Mouse (Mus musculus) intestine, postnatal 0 days (tissue): ENCODE measurements around the gene Gas2. TPM values are rescaled to one million over a fixed set of nuclear protein-coding genes. Genes with fewer than 3 reads are reported as not detected.

ENCODE experiments used
- ATAC-seq: fragments of 200-750 bp; cut with Nextera tagmentation; 2 replicates; pipeline ENCODE4 v1.8.0; 2017; ENCODE audit warnings: mild to moderate bottlenecking, moderate TSS enrichment, moderate library complexity
- H3K27ac ChIP-seq: fragments of 300-500 bp; sonication (generic); 2 replicates; pipeline ENCODE4 v1.5.1; 2014; ENCODE audit warnings: mild to moderate bottlenecking, low read depth, low read length, moderate library complexity
- H3K27me3 ChIP-seq: fragments of 300-500 bp; sonication (generic); replicated peaks from 2 replicates; pipeline ENCODE4 v1.6.1; 2014; ENCODE audit warnings: low read length, mixed read lengths; ENCODE audit not compliant: control insufficient read depth, insufficient read depth
- H3K36me3 ChIP-seq: fragments of 300-500 bp; sonication (generic); 2 replicates; pipeline ENCODE4 v1.6.1; 2014; ENCODE audit warnings: mild to moderate bottlenecking, moderate library complexity; ENCODE audit not compliant: control insufficient read depth, insufficient read depth
- H3K4me1 ChIP-seq: fragments of 300-500 bp; sonication (generic); replicated peaks from 2 replicates; pipeline ENCODE4 v1.6.1; 2014; ENCODE audit warnings: antibody characterized with exemption, low read length, mixed read lengths; ENCODE audit not compliant: control insufficient read depth, insufficient read depth
- H3K4me2 ChIP-seq: fragments of 300-500 bp; sonication (generic); replicated peaks from 2 replicates; pipeline ENCODE4 v1.6.1; 2014; ENCODE audit warnings: low read depth, mild to moderate bottlenecking, moderate library complexity
- H3K4me3 ChIP-seq: fragments of 300-500 bp; sonication (generic); 2 replicates; pipeline ENCODE4 v1.5.1; 2014; ENCODE audit warnings: low read depth, low read length
- H3K9ac ChIP-seq: fragments of 300-500 bp; sonication (generic); 2 replicates; pipeline ENCODE4 v1.6.1; 2014; ENCODE audit warnings: mild to moderate bottlenecking, low read depth, low read length
- H3K9me3 ChIP-seq: fragments of 300-500 bp; sonication (generic); 2 replicates; pipeline ENCODE4 v1.6.1; 2016; ENCODE audit warnings: mixed run types; ENCODE audit not compliant: control insufficient read depth
- CTCF ChIP-seq: sonication (generic); IDR thresholded peaks from 2 replicates; pipeline ENCODE4 v1.5.1; 2016; ENCODE audit warnings: low read depth, mild to moderate bottlenecking, control low read depth, antibody characterized with exemption, moderate library complexity
- WGBS: fragments of 180-500 bp; shearing (Covaris S2); extraction: QIAGEN DNeasy Blood & Tissue Kit; methylation state at CpG from one replicate; pipeline ENCODE4 v1.1.7; 2014; 5-methylcytosine and 5-hydroxymethylcytosine counted together
- polyA plus RNA-seq: library from polyadenylated mRNA; unstranded; fragments of >200 nt; fragmentation: Nextera tagmentation; extraction: Ambion mirVana; gene quantifications from 2 replicates; pipeline ENCODE4 v1.2.1, GENCODE M21; 2015

The Gas2 gene
- polyA plus RNA-seq, 1 experiment from 2014 or later: 5.3 TPM

DNA sequence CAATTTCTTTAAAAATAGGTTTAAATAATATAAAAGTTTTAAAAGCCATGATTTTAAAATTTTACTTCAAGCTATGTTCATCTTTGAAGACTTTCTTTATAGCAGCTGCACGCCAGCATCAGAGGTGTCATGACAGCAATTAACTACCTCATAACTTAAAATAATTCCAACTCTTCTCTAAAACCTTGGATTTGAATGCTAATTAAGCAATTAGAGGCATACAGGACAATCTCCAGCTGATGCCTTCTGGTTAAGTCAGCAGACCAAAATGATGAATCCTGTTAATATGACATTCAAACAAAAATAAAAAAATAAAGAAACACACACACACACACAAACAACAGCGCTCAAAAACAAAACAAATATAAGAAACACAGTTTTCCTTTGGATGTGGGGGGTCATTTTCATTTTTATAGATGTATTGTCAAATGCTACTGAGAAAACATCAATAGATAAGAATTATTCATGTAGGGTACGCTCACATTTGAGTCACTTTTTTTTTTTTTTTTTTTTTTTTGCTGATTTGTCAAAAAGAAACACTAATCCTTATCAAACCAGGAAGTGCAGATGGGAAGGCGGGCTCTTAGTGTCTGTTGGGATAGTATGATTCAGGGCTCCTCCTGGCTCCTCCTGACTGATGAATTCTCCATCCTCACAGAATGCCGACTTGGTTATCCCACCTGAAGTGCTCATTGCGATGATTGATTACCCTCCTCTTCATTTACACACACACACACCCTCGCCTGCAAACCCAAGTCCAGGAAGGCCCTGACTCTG, 38.1 kb upstream of the Gas2 start:
- Histone ChIP-seq H3K4me2 (no peak overlapping the region), H3K9me3 (no peaks in the 10 kb centered on the region), H3K27me3 (no peaks in the 10 kb centered on the region), H3K4me3 (no peak overlapping the region), H3K27ac (no peak overlapping the region), H3K4me1 (no peaks in the 10 kb centered on the region), H3K36me3 (no peaks in the 10 kb centered on the region), H3K9ac (no peak overlapping the region)
- WGBS: 69% methylated on average over 7 of the region's 7 CpGs
- no peak for ATAC-seq
- TF ChIP-seq CTCF: no peak

DNA sequence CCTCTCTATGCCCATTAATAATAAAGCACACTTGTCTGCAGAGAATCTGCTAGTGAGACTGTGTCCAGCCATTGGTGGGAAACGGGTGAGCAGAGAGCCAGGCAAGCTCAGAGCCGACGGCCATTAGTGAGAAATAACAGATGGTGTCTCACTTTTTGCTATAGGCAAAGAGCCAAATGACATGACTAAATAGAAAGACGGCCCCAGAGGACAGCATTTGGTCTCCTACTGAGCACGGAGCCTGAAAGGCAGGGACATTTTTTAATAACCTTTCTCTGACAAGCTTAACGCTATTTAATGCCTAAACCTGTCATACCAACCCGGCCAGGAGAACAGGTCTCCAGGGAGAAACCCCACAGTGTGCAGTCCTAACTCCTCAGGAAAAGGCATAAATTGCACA, 29.9 kb upstream of the Gas2 start:
- Histone ChIP-seq H3K36me3 (no peaks in the 10 kb centered on the region), H3K27me3 (no peaks in the 10 kb centered on the region), H3K4me1 (no peaks in the 10 kb centered on the region), H3K9ac (no peak overlapping the region), H3K27ac (no peak overlapping the region), H3K4me2 (no peak overlapping the region), H3K9me3 (no peaks in the 10 kb centered on the region), H3K4me3 (no peak overlapping the region)
- no peak for TF ChIP-seq CTCF
- 50% methylated on average over 7 of the region's 7 CpGs for WGBS
- ATAC-seq: no peak

DNA sequence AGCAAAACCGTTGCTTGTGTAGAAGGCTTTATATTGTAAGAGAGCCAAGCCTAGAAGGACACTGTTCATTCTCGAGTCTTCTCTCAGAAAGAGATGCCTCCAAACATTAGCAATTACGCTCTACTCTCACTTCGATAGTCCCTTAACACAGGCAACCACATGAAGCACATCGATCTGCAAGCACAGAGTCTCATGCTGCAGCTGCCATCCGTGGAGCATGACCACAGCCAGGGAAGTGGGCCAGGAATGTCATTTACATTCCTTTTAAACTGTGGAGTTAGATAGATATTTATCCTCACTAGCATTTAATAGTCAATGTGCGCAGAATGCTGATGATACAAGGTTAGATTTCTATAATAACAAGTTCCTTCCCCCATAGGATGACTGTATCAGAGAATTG, 21.3 kb upstream of the Gas2 start:
- no peak for ATAC-seq
- Histone ChIP-seq H3K4me1 (no peaks in the 10 kb centered on the region), H3K9ac (no peak overlapping the region), H3K27me3 (no peaks in the 10 kb centered on the region), H3K27ac (no peak overlapping the region), H3K9me3 (no peaks in the 10 kb centered on the region), H3K36me3 (no peaks in the 10 kb centered on the region), H3K4me3 (no peak overlapping the region), H3K4me2 (no peak overlapping the region)
- WGBS: 66% methylated on average over 7 of the region's 7 CpGs
- no peak for TF ChIP-seq CTCF

GRCm38 (mm10) chr7:51850877-51851276, 10.9 kb upstream of the Gas2 start:
- Histone ChIP-seq H3K27ac (no peak overlapping the region), H3K4me3 (no peak overlapping the region), H3K9me3 (no peaks in the 10 kb centered on the region), H3K4me2 (no peak overlapping the region), H3K27me3 (no peaks in the 10 kb centered on the region), H3K36me3 (no peaks in the 10 kb centered on the region), H3K4me1 (no peaks in the 10 kb centered on the region), H3K9ac (no peak overlapping the region)
- 78% methylated on average over 6 of the region's 6 CpGs for WGBS
- no peak for ATAC-seq
- TF ChIP-seq CTCF: no peak

- no peak overlapping the region for H3K9ac ChIP-seq
- no peak overlapping the region for H3K4me3 ChIP-seq
- WGBS: 90% methylated on average over 5 of the region's 5 CpGs
- no peaks in the 10 kb centered on the region for H3K4me1 ChIP-seq
- H3K27me3 ChIP-seq: no peaks in the 10 kb centered on the region
- no peak overlapping the region for H3K27ac ChIP-seq
- H3K4me2 ChIP-seq: no peak overlapping the region
- H3K36me3 ChIP-seq: no peaks in the 10 kb centered on the region
- TF ChIP-seq CTCF: no peak
- no peaks in the 10 kb centered on the region for H3K9me3 ChIP-seq
- no peak for ATAC-seq
Measured at GRCm38 (mm10) chr7:51851890-51852507, 9.8 kb upstream of the Gas2 start.

- Histone ChIP-seq H3K4me1 (0 out of 2 replicates have a peak, but pooled peaks cover 4% of the 10 kb centered on the region), H3K27me3 (no peaks in the 10 kb centered on the region), H3K27ac (peak within 1 kb of the TSS; percentile 96), H3K36me3 (no peaks in the 10 kb centered on the region), H3K4me2 (peak within 1 kb of the TSS; percentile 73), H3K4me3 (peak within 1 kb of the TSS; percentile 80), H3K9ac (peak within 1 kb of the TSS; percentile 80), H3K9me3 (no peaks in the 10 kb centered on the region)
- TF ChIP-seq CTCF: no peak
- under 1% methylated on average over 43 of the region's 43 CpGs for WGBS
- peak; percentile 99 for ATAC-seq
Measured at GRCm38 (mm10) chr7:51862097-51862492, 280 bp downstream of the Gas2 start, which contains the start of gene Fancf. Fancf (minus strand) TSS chr7:51862267.
